30 mouse cellular contexts compared by ENCODE assay signal in genomic region chr8:22006423-22006822, GRCm38 (mm10). TPM values are rescaled to one million over a fixed set of nuclear protein-coding genes. Genes with fewer than 3 reads are reported as not detected.
DNase-seq lines count a peak whose midpoint lies in the region; ATAC-seq and TF ChIP-seq lines count a peak whose summit lies in the region.
"Had no signal": no experiment of that assay in that cellular context is flagged by ENCODE, and none has a peak within 500 bp of the region (broad histone marks: within the 10 kb centered on the region; RNA-seq: fewer than 3 reads in every experiment).

No protein-coding gene starts in this region.

- TF ChIP-seq RAD21 in CH12.LX (IDR thresholded peaks at IDR 0.05; ENCODE audit: low read depth, low read length): no peak

- no peak overlapping the region for H3K4me3 ChIP-seq in CH12.LX (replicated peaks in 1 of 3; ENCODE audit: low read depth in 2 of 3, low read length in 2 of 3, poor library complexity in 1 of 3)
- peak overlapping the region; percentile 23 for H3K4me3 ChIP-seq in megakaryocyte, embryonic 14.5 days (replicated peaks)
- no peak overlapping the region for H3K4me3 ChIP-seq in hindbrain, embryonic 16.5 days (ENCODE audit: low read length)
- H3K4me3 ChIP-seq: embryonic facial prominence, embryonic 13.5 days; embryonic facial prominence, embryonic 15.5 days; erythroblast, embryonic 14.5 days; forebrain, embryonic 10.5 days; forebrain, embryonic 12.5 days had no signal

- no peaks in the 10 kb centered on the region for H3K9me3 ChIP-seq in CH12.LX (replicated peaks; ENCODE audit: low read length)
- no peaks in the 10 kb centered on the region for H3K9me3 ChIP-seq in megakaryocyte, embryonic 14.5 days
- H3K9me3 ChIP-seq in hindbrain, embryonic 16.5 days (ENCODE audit: control insufficient read depth, low read length): no peaks in the 10 kb centered on the region
- H3K9me3 ChIP-seq: embryonic facial prominence, embryonic 13.5 days; embryonic facial prominence, embryonic 15.5 days; forebrain, embryonic 10.5 days; forebrain, embryonic 12.5 days had no signal

- no peaks in the 10 kb centered on the region for H3K79me2 ChIP-seq in CH12.LX (replicated peaks; ENCODE audit: control insufficient read depth, extremely low read depth, insufficient read depth, poor library complexity, severe bottlenecking)

- H3K9ac ChIP-seq in CH12.LX (ENCODE audit: insufficient read depth, low read depth): no peak overlapping the region
- no peak overlapping the region for H3K9ac ChIP-seq in hindbrain, embryonic 16.5 days (ENCODE audit: low read depth, low read length)
- H3K9ac ChIP-seq: embryonic facial prominence, embryonic 13.5 days; embryonic facial prominence, embryonic 15.5 days; forebrain, embryonic 12.5 days had no signal

- in situ Hi-C loops in CH12.LX (cut with MboI; ENCODE audit: low pct_ligation_motif_present, low pct_unique_long_range_greater_than_20kb, low sequenced_read_pairs): no loop called here

- TF ChIP-seq CTCF in CH12.LX (conservative IDR thresholded peaks at IDR 0.05 in 1 of 2, IDR thresholded peaks at IDR 0.05 in 1 of 2; ENCODE audit: low read depth in 2 of 2, low read length in 2 of 2): no peak

- no peak overlapping the region for H3K27ac ChIP-seq in CH12.LX (ENCODE audit: insufficient read depth, low read depth)
- no peak overlapping the region for H3K27ac ChIP-seq in hindbrain, embryonic 16.5 days (ENCODE audit: low read depth, low read length)
- H3K27ac ChIP-seq: embryonic facial prominence, embryonic 13.5 days; embryonic facial prominence, embryonic 15.5 days; forebrain, embryonic 10.5 days; forebrain, embryonic 12.5 days had no signal

- H3K27me3 ChIP-seq in CH12.LX (replicated peaks): peaks cover 1% of the 10 kb centered on the region
- H3K27me3 ChIP-seq in megakaryocyte, embryonic 14.5 days (replicated peaks): peaks cover 2% of the 10 kb centered on the region
- no peaks in the 10 kb centered on the region for H3K27me3 ChIP-seq in hindbrain, embryonic 16.5 days (replicated peaks; ENCODE audit: control insufficient read depth, insufficient read depth, low read length)
- H3K27me3 ChIP-seq: embryonic facial prominence, embryonic 13.5 days; embryonic facial prominence, embryonic 15.5 days had no signal

- no peak for TF ChIP-seq POLR2A in CH12.LX (IDR thresholded peaks at IDR 0.05; ENCODE audit: low read depth, low read length)

- peak; percentile 24 for DNase-seq in CH12.LX (ENCODE audit: extremely low read depth)
- DNase-seq in layer of hippocampus, postnatal 10 days (ENCODE audit: low spot score in 2 of 2): no peak
- DNase-seq in cerebellum, postnatal 25 days: no peak
- no peak for DNase-seq in adrenal gland, postnatal 36 days
- DNase-seq: adrenal gland, adult 2 months; adrenal gland, postnatal 10 days; adrenal gland, postnatal 25 days; B cell, adult 2 months; cerebellum, adult 11 months; cerebellum, adult 18-20 months; cerebellum, adult 8-10 months; cerebellum, adult 9-11 months; cerebellum, postnatal 14 days; embryo, embryonic 11 days had no signal

- dilution Hi-C loops in CH12.LX (cut with MboI; ENCODE audit: extremely low pct_ligation_motif_present, extremely low pct_unique_long_range_greater_than_20kb, low sequenced_read_pairs): no loop called here

- no peak overlapping the region for H3K4me2 ChIP-seq in CH12.LX (ENCODE audit: insufficient read depth, low read depth, poor library complexity, severe bottlenecking)
- H3K4me2 ChIP-seq in hindbrain, embryonic 16.5 days (ENCODE audit: low read length): no peak overlapping the region
- H3K4me2 ChIP-seq: embryonic facial prominence, embryonic 13.5 days; embryonic facial prominence, embryonic 15.5 days; forebrain, embryonic 12.5 days had no signal

- H3K36me3 ChIP-seq in CH12.LX (replicated peaks in 1 of 2; ENCODE audit: control insufficient read depth in 1 of 2, insufficient read depth in 1 of 2, low read length in 1 of 2): peaks cover 5 to 17% of the 10 kb centered on the region in 2 experiments
- H3K36me3 ChIP-seq in megakaryocyte, embryonic 14.5 days (replicated peaks; ENCODE audit: low read length): no peaks in the 10 kb centered on the region
- H3K36me3 ChIP-seq in hindbrain, embryonic 16.5 days (ENCODE audit: control insufficient read depth, insufficient read depth, low read length): peaks cover 3% of the 10 kb centered on the region; the same call in 1 of the 2 replicates
- H3K36me3 ChIP-seq: embryonic facial prominence, embryonic 13.5 days; embryonic facial prominence, embryonic 15.5 days; forebrain, embryonic 10.5 days; forebrain, embryonic 12.5 days had no signal

- WGBS in hindbrain, embryonic 16.5 days: 82% methylated on average over 6 of the region's 6 CpGs

- H3K4me1 ChIP-seq in CH12.LX (ENCODE audit: control insufficient read depth in 1 of 2, insufficient read depth in 2 of 2): peaks cover 7 to 12% of the 10 kb centered on the region in 2 experiments; a peak in 2 of 4 replicates
- H3K4me1 ChIP-seq in megakaryocyte, embryonic 14.5 days: no peaks in the 10 kb centered on the region
- no peaks in the 10 kb centered on the region for H3K4me1 ChIP-seq in hindbrain, embryonic 16.5 days (ENCODE audit: control insufficient read depth, insufficient read depth, low read depth, low read length)
- H3K4me1 ChIP-seq: embryonic facial prominence, embryonic 13.5 days; embryonic facial prominence, embryonic 15.5 days; forebrain, embryonic 12.5 days had no signal

- ATAC-seq in granulocyte monocyte progenitor cell, adult 5-6 weeks (replicated peaks; ENCODE audit: poor library complexity, severe bottlenecking): peak; percentile 61
- ATAC-seq in hindbrain, embryonic 16.5 days: no peak
- ATAC-seq: CD4-positive, CD25-positive, alpha-beta regulatory T cell, adult 4 months; forebrain, embryonic 14.5 days; forebrain, embryonic 16.5 days had no signal

- TF ChIP-seq EP300 in CH12.LX (IDR thresholded peaks at IDR 0.05; ENCODE audit: low read length): no peak

TF ChIP-seq in CH12.LX, 34 proteins besides CTCF, POLR2A, EP300 and RAD21 (continues in another document):
- TF ChIP-seq MXI1 (IDR thresholded peaks at IDR 0.05; ENCODE audit: low read depth, low read length) (no peak), MAFK (IDR thresholded peaks at IDR 0.05; ENCODE audit: insufficient replicate concordance, low read length) (no peak), TCF12 (IDR thresholded peaks at IDR 0.05; ENCODE audit: low read depth, low read length) (no peak)

RNA-seq across cellular contexts. Expression of gene Ccdc70, which starts 36.8 kb away (rescaled TPM):
- total RNA-seq in CH12.LX (2012; rRNA removed) (not detected in 2 replicates), CH12.LX (2014; rRNA removed) (not detected in 2 replicates)
- not detected in 2 replicates for polyA plus RNA-seq in CH12.LX (2012; ENCODE audit: insufficient read length, low read depth)
- not detected in 2 replicates for total RNA-seq in granulocyte monocyte progenitor cell, adult 5-6 weeks (2014; fragmentation: Nextera tagmentation)
- total RNA-seq in granulocyte monocyte progenitor cell, adult 5-6 weeks (2017): not detected in 2 replicates
- 4.5 TPM in 1 of 2 replicates, not detected in the other for polyA plus RNA-seq in megakaryocyte, embryonic 14.5 days (2012; ENCODE audit: insufficient read depth, low replicate concordance)
- total RNA-seq in layer of hippocampus, postnatal 10 days (2021): not detected
- total RNA-seq in adrenal gland, postnatal 36 days (2021): not detected
- not detected in 2 replicates for polyA plus RNA-seq in hindbrain, embryonic 16.5 days (2015; fragmentation: Nextera tagmentation; extraction: Ambion mirVana)
- total RNA-seq: adrenal gland, adult 2 months; adrenal gland, postnatal 10 days; adrenal gland, postnatal 25 days; ES-E14; MEL had no signal
- polyA plus RNA-seq: adrenal gland, adult 2 months; brain, embryonic 14.5 days; CD4-positive, CD25-positive, alpha-beta regulatory T cell, adult 4 months; embryonic facial prominence, embryonic 11.5 days; embryonic facial prominence, embryonic 13.5 days; embryonic facial prominence, embryonic 15.5 days; erythroblast, embryonic 14.5 days; forebrain, embryonic 10.5 days; forebrain, embryonic 12.5 days; forebrain, embryonic 14.5 days; forebrain, embryonic 16.5 days; frontal cortex, adult 2 months had no signal

RNA-seq across cellular contexts. Expression of gene Fam90a1a, which starts 47.9 kb away (rescaled TPM):
- total RNA-seq in CH12.LX (2012; rRNA removed) (not detected in 2 replicates), CH12.LX (2014; rRNA removed) (not detected in 2 replicates)
- polyA plus RNA-seq in CH12.LX (2012; ENCODE audit: insufficient read length, low read depth): not detected in 2 replicates
- total RNA-seq in granulocyte monocyte progenitor cell, adult 5-6 weeks (2014; fragmentation: Nextera tagmentation): not detected in 2 replicates
- not detected in 2 replicates for total RNA-seq in granulocyte monocyte progenitor cell, adult 5-6 weeks (2017)
- polyA plus RNA-seq in megakaryocyte, embryonic 14.5 days (2012; ENCODE audit: insufficient read depth, low replicate concordance): not detected in 2 replicates
- not detected for total RNA-seq in layer of hippocampus, postnatal 10 days (2021)
- not detected for total RNA-seq in adrenal gland, postnatal 36 days (2021)
- polyA plus RNA-seq in hindbrain, embryonic 16.5 days (2015; fragmentation: Nextera tagmentation; extraction: Ambion mirVana): not detected in 2 replicates
- total RNA-seq: adrenal gland, adult 2 months; adrenal gland, postnatal 10 days; adrenal gland, postnatal 25 days; ES-E14; MEL had no signal
- polyA plus RNA-seq: adrenal gland, adult 2 months; brain, embryonic 14.5 days; CD4-positive, CD25-positive, alpha-beta regulatory T cell, adult 4 months; embryonic facial prominence, embryonic 11.5 days; embryonic facial prominence, embryonic 13.5 days; embryonic facial prominence, embryonic 15.5 days; erythroblast, embryonic 14.5 days; forebrain, embryonic 10.5 days; forebrain, embryonic 12.5 days; forebrain, embryonic 14.5 days; forebrain, embryonic 16.5 days; frontal cortex, adult 2 months had no signal

RNA-seq across cellular contexts. Expression of gene Atp7b, which starts 53.7 kb away (rescaled TPM):
- 2.9 and 3.1 TPM in 2 replicates for total RNA-seq in CH12.LX (2012; rRNA removed)
- 0.47 and 0.51 TPM in 2 replicates for total RNA-seq in CH12.LX (2014; rRNA removed)
- 1.2 and 1.5 TPM in 2 replicates for polyA plus RNA-seq in CH12.LX (2012; ENCODE audit: insufficient read length, low read depth)
- total RNA-seq in granulocyte monocyte progenitor cell, adult 5-6 weeks (2014; fragmentation: Nextera tagmentation): 0.32 and 0.53 TPM in 2 replicates
- 0.22 and 0.31 TPM in 2 replicates for total RNA-seq in granulocyte monocyte progenitor cell, adult 5-6 weeks (2017)
- polyA plus RNA-seq in megakaryocyte, embryonic 14.5 days (2012; ENCODE audit: insufficient read depth, low replicate concordance): 0.08 TPM in 1 of 2 replicates, not detected in the other
- 1 to 10 TPM; 3.7 to 4.2 TPM for total RNA-seq in layer of hippocampus, postnatal 10 days (2021)
- total RNA-seq in adrenal gland, postnatal 36 days (2021): 1 to 10 TPM in 1 of 2 experiments, under 1 TPM in 1; 0.76 to 1.4 TPM
- 1.8 and 1.9 TPM in 2 replicates for polyA plus RNA-seq in hindbrain, embryonic 16.5 days (2015; fragmentation: Nextera tagmentation; extraction: Ambion mirVana)

RNA-seq across cellular contexts. Expression of gene Alg11, which starts 54.1 kb away (rescaled TPM):
- total RNA-seq in CH12.LX (2012; rRNA removed) (13.7 and 14.3 TPM in 2 replicates), CH12.LX (2014; rRNA removed) (14.3 and 16.1 TPM in 2 replicates)
- polyA plus RNA-seq in CH12.LX (2012; ENCODE audit: insufficient read length, low read depth): 10.9 and 11.9 TPM in 2 replicates
- 9.6 and 11.4 TPM in 2 replicates for total RNA-seq in granulocyte monocyte progenitor cell, adult 5-6 weeks (2014; fragmentation: Nextera tagmentation)
- total RNA-seq in granulocyte monocyte progenitor cell, adult 5-6 weeks (2017): 13.5 and 19.4 TPM in 2 replicates
- 0.22 TPM in 1 of 2 replicates, not detected in the other for polyA plus RNA-seq in megakaryocyte, embryonic 14.5 days (2012; ENCODE audit: insufficient read depth, low replicate concordance)
- 10 to 100 TPM; 26.7 to 33.2 TPM for total RNA-seq in layer of hippocampus, postnatal 10 days (2021)
- 10 to 100 TPM; 40.6 to 43.2 TPM for total RNA-seq in adrenal gland, postnatal 36 days (2021)
- 40.9 and 42.4 TPM in 2 replicates for polyA plus RNA-seq in hindbrain, embryonic 16.5 days (2015; fragmentation: Nextera tagmentation; extraction: Ambion mirVana)

RNA-seq across cellular contexts. Expression of gene Defb13, which starts 59.9 kb away (rescaled TPM):
- total RNA-seq in CH12.LX (2012; rRNA removed): not detected in 2 replicates
- not detected in 2 replicates for total RNA-seq in CH12.LX (2014; rRNA removed)
- polyA plus RNA-seq in CH12.LX (2012; ENCODE audit: insufficient read length, low read depth): not detected in 2 replicates
- total RNA-seq in granulocyte monocyte progenitor cell, adult 5-6 weeks (2014; fragmentation: Nextera tagmentation): not detected in 2 replicates
- total RNA-seq in granulocyte monocyte progenitor cell, adult 5-6 weeks (2017): not detected in 2 replicates
- polyA plus RNA-seq in megakaryocyte, embryonic 14.5 days (2012; ENCODE audit: insufficient read depth, low replicate concordance): not detected in 2 replicates
- total RNA-seq in layer of hippocampus, postnatal 10 days (2021): not detected
- not detected for total RNA-seq in adrenal gland, postnatal 36 days (2021)
- polyA plus RNA-seq in hindbrain, embryonic 16.5 days (2015; fragmentation: Nextera tagmentation; extraction: Ambion mirVana): not detected in 2 replicates
- total RNA-seq: adrenal gland, adult 2 months; adrenal gland, postnatal 10 days; adrenal gland, postnatal 25 days; ES-E14; MEL had no signal
- polyA plus RNA-seq: adrenal gland, adult 2 months; brain, embryonic 14.5 days; CD4-positive, CD25-positive, alpha-beta regulatory T cell, adult 4 months; embryonic facial prominence, embryonic 11.5 days; embryonic facial prominence, embryonic 13.5 days; embryonic facial prominence, embryonic 15.5 days; erythroblast, embryonic 14.5 days; forebrain, embryonic 10.5 days; forebrain, embryonic 12.5 days; forebrain, embryonic 14.5 days; forebrain, embryonic 16.5 days; frontal cortex, adult 2 months had no signal
